Mouse (Mus musculus) cerebellum, adult 2 months (tissue): ENCODE results near the gene Noto.

Experiments
- CTCF ChIP-seq: fragments of 200-500 bp; IDR thresholded peaks from 2 replicates; pipeline ENCODE4 v1.5.1; 2011; ENCODE audit warnings: low read depth, mild to moderate bottlenecking, control low read depth, low read length, moderate library complexity, borderline replicate concordance; ENCODE audit not compliant: insufficient read depth
- POLR2A ChIP-seq: fragments of 200-500 bp; IDR thresholded peaks from 2 replicates; pipeline ENCODE4 v1.6.1; 2011; ENCODE audit warnings: low read length, control low read depth, borderline replicate concordance; ENCODE audit not compliant: insufficient read depth

DNA sequence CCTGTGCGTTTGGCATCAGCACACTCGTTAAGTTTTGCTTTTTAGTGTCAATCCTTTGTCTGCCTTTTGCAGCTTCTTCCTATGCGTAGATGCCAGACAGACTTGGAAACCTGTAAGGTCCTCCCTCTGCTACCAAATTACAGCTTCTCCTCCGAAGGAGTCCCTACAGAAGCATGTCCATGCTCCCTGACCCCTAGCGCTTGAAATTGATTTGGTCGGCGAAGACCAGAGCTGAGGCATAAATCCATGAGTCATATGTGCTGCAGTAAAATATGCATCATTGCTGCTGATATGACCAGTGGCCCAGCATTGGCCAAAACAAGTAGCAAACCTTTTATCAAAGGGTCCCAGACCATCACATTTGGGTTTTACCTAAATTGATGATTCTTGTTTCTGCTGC lies 29.1 kb downstream of the Noto start:
- no peak for TF ChIP-seq CTCF
- no peak for TF ChIP-seq POLR2A
